Mouse (Mus musculus) spleen, adult 2 months (tissue): Measurements from ENCODE around the gene Atf5.

Source experiments
- CTCF ChIP-seq: fragments of 200-500 bp; IDR thresholded peaks from 2 replicates; pipeline ENCODE4 v1.5.1; 2011; ENCODE audit warnings: mild to moderate bottlenecking, inconsistent platforms; ENCODE audit not compliant: insufficient read depth, insufficient read length, insufficient replicate concordance; ENCODE audit errors: extremely low read depth
- POLR2A ChIP-seq: fragments of 200-500 bp; IDR thresholded peaks from 2 replicates; pipeline ENCODE4 v1.6.1; 2011; ENCODE audit warnings: low read depth, low read length, inconsistent platforms

DNA sequence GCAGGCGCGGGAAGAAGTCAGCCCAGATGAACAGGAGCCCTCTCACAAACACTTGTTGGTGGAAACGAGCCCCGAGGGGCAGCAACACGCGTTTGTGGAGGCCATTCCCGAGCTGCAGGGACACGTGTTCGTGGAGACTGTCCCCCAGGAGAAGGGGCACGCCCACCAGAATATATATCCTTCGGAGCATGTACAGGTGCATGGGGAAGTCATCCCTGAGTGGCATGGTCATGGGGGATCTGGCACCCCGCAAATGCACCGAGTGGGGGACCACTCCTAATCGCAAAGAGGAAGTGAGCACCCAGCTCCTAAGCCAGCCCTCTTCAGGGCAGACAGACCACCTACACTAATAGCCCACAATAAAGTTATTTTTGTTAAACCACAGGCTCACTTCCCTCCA, 24.0 kb upstream of the Atf5 start:
- TF ChIP-seq CTCF (no peak), POLR2A (no peak; the same call in 1 of the 2 replicates)
